Mouse (Mus musculus): ENCODE measurements around the gene Gm26741.
A peak's percentile ranks its signal among the peaks of the same experiment; 100 is the strongest.
"Not testable (repeated sequence)": the region's sequence is repeated elsewhere in the genome, so short reads cannot be mapped to it uniquely, and the experiment has no call there.

Gm26741 gene

GRCm38 (mm10) chr10:52358467-52358866 lies at the start of gene Gm26741:
TSS of gene Gm26741 (plus strand) at chr10:52358767.
- DNase-seq (ENCODE audit: low spot score), result no peak

GRCm38 (mm10) chr10:52309196-52309595 lies 49.4 kb upstream of the Gm26741 start:
- no peak for DNase-seq (ENCODE audit: low spot score)

- DNase-seq (ENCODE audit: low spot score), result no peak
Observed at GRCm38 (mm10) chr10:52319506-52320286, 38.9 kb upstream of the Gm26741 start.

GRCm38 (mm10) chr10:52321918-52322317 lies 36.6 kb upstream of the Gm26741 start:
- DNase-seq (ENCODE audit: low spot score), result no peak

GRCm38 (mm10) chr10:52331007-52331406 lies 27.6 kb upstream of the Gm26741 start:
- DNase-seq (ENCODE audit: low spot score), result peak; percentile 72

- DNase-seq (ENCODE audit: low spot score), result not testable (repeated sequence)
Observed at GRCm38 (mm10) chr10:52343324-52343723, 15.2 kb upstream of the Gm26741 start.

- DNase-seq (ENCODE audit: low spot score), result peak; percentile 8
Observed at GRCm38 (mm10) chr10:52353184-52353583, 5.4 kb upstream of the Gm26741 start.

- DNase-seq (ENCODE audit: low spot score), result no peak
Observed at GRCm38 (mm10) chr10:52360241-52360735, 1.7 kb downstream of the Gm26741 start.

- no peak for DNase-seq (ENCODE audit: low spot score)
Observed at GRCm38 (mm10) chr10:52360862-52361609, 2.5 kb downstream of the Gm26741 start.

- DNase-seq (ENCODE audit: low spot score), result no peak
Observed at GRCm38 (mm10) chr10:52368376-52368775, 9.8 kb downstream of the Gm26741 start.

- DNase-seq (ENCODE audit: low spot score), result no peak
Observed at GRCm38 (mm10) chr10:52373834-52374233, 15.3 kb downstream of the Gm26741 start.

- DNase-seq (ENCODE audit: low spot score), result no peak
Observed at GRCm38 (mm10) chr10:52374651-52375050, 16.1 kb downstream of the Gm26741 start.

- DNase-seq (ENCODE audit: low spot score), result no peak
Observed at GRCm38 (mm10) chr10:52376422-52376821, 17.9 kb downstream of the Gm26741 start.

GRCm38 (mm10) chr10:52377813-52378212 lies 19.2 kb downstream of the Gm26741 start:
- no peak for DNase-seq (ENCODE audit: low spot score)

- DNase-seq (ENCODE audit: low spot score), result no peak
Observed at GRCm38 (mm10) chr10:52381321-52381801, 22.8 kb downstream of the Gm26741 start.

- peak; percentile 99 for DNase-seq (ENCODE audit: low spot score)
Observed at GRCm38 (mm10) chr10:52381845-52382591, 23.5 kb downstream of the Gm26741 start, which contains the start of gene Gopc. TSS of gene Gopc (minus strand) at chr10:52382124.

GRCm38 (mm10) chr10:52383022-52383421 lies 24.5 kb downstream of the Gm26741 start:
- DNase-seq (ENCODE audit: low spot score), result no peak

GRCm38 (mm10) chr10:52383522-52383921 lies 25.0 kb downstream of the Gm26741 start:
- DNase-seq (ENCODE audit: low spot score), result no peak

GRCm38 (mm10) chr10:52384823-52385610 lies 26.4 kb downstream of the Gm26741 start:
- DNase-seq (ENCODE audit: low spot score), result peak; percentile 84

GRCm38 (mm10) chr10:52387192-52387591 lies 28.6 kb downstream of the Gm26741 start:
- no peak for DNase-seq (ENCODE audit: low spot score)

- no peak for DNase-seq (ENCODE audit: low spot score)
Observed at GRCm38 (mm10) chr10:52388922-52389430, 30.4 kb downstream of the Gm26741 start, which contains the start of gene Nepn. TSS of gene Nepn (plus strand) at chr10:52388972.

All from retina, embryonic 14.5 days (tissue).